Mouse (Mus musculus) midbrain, embryonic 10.5 days (tissue): Measurements from ENCODE around the gene Hs3st1. TPM values are rescaled to one million over a fixed set of nuclear protein-coding genes. Genes with fewer than 3 reads are reported as not detected.

ENCODE experiments used
- DNase-seq: peaks from one replicate; pipeline ENCODE4 v3.0.0-alpha.2; 2017; ENCODE audit warnings: low spot score
- H3K27ac ChIP-seq: fragments of 300-500 bp; sonication (generic); replicated peaks from 2 replicates; pipeline ENCODE4 v1.5.1; 2016; ENCODE audit warnings: mild to moderate bottlenecking
- H3K27me3 ChIP-seq: fragments of 300-500 bp; sonication (generic); 2 replicates; pipeline ENCODE4 v1.6.1; 2016; ENCODE audit warnings: low read depth, mild to moderate bottlenecking; ENCODE audit not compliant: poor library complexity, severe bottlenecking
- H3K36me3 ChIP-seq: fragments of 300-500 bp; sonication (generic); 2 replicates; pipeline ENCODE4 v1.6.1; 2016; ENCODE audit warnings: mild to moderate bottlenecking, moderate library complexity
- H3K4me1 ChIP-seq: fragments of 300-500 bp; sonication (generic); 2 replicates; pipeline ENCODE4 v1.6.1; 2016
- H3K4me3 ChIP-seq: fragments of 300-500 bp; sonication (generic); 2 replicates; pipeline ENCODE4 v1.5.1; 2016; ENCODE audit warnings: mild to moderate bottlenecking, moderate library complexity
- H3K9me3 ChIP-seq: fragments of 300-500 bp; sonication (generic); replicated peaks from 2 replicates; pipeline ENCODE4 v1.6.1; 2016; ENCODE audit warnings: mild to moderate bottlenecking
- WGBS: fragments of 180-500 bp; shearing (Covaris S2); methylation state at CpG from one replicate; pipeline ENCODE4 v1.1.7; 2016; 5-methylcytosine and 5-hydroxymethylcytosine counted together
- polyA plus RNA-seq: library from polyadenylated mRNA; unstranded; fragments of >200 nt; fragmentation: Nextera tagmentation; extraction: Ambion mirVana; gene quantifications from 2 replicates; pipeline ENCODE4 v1.2.1, GENCODE M21; 2016

Gene Hs3st1
- polyA plus RNA-seq, 1 experiment from 2014 or later: 3.4 TPM

DNA sequence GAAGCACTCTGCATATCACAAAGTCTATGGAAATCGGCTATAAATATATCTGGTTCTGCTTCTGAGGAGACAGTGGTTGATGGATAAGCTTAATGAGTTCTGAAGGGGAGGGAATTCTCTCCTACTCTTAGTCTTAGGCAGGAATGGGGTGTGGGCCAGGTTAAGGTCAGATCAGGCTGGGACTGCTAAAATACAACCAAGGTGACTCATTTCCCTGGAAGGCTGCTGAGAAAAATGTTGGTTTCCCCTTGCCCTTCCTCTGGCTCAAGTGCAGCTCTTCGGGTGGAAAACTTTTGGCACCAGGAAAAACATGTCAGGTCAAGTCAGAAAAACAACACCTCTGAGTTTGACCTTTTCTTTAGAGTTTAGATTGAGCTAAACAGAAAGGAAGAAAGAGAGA, 143.0 kb downstream of the Hs3st1 start:
- Histone ChIP-seq H3K9me3 (no peaks in the 10 kb centered on the region), H3K27me3 (no peaks in the 10 kb centered on the region), H3K4me3 (no peak overlapping the region), H3K4me1 (no peaks in the 10 kb centered on the region), H3K36me3 (peaks cover 8% of the 10 kb centered on the region; the same call in 1 of the 2 replicates), H3K27ac (no peak overlapping the region)
- 90% methylated on average over 2 of the region's 2 CpGs for WGBS
- DNase-seq: no peak

- no peaks in the 10 kb centered on the region for H3K4me1 ChIP-seq
- DNase-seq: no peak
- H3K9me3 ChIP-seq: no peaks in the 10 kb centered on the region
- no peak overlapping the region for H3K4me3 ChIP-seq
- H3K27me3 ChIP-seq: no peaks in the 10 kb centered on the region
- no peak overlapping the region for H3K27ac ChIP-seq
- WGBS: 97% methylated on average over 1 of the region's 1 CpGs
- no peaks in the 10 kb centered on the region for H3K36me3 ChIP-seq
Observed at GRCm38 (mm10) chr5:39608260-39608659, 147.0 kb downstream of the Hs3st1 start.

- Histone ChIP-seq H3K9me3 (no peaks in the 10 kb centered on the region), H3K4me3 (no peak overlapping the region), H3K27ac (no peak overlapping the region), H3K4me1 (no peaks in the 10 kb centered on the region), H3K36me3 (no peaks in the 10 kb centered on the region), H3K27me3 (no peaks in the 10 kb centered on the region)
- DNase-seq: no peak
- 74% methylated on average over 2 of the region's 2 CpGs for WGBS
Observed at GRCm38 (mm10) chr5:39594737-39595136, 160.5 kb downstream of the Hs3st1 start.
